Mouse (Mus musculus): ENCODE measurements around the gene Cdcp2. TPM values are rescaled to one million over a fixed set of nuclear protein-coding genes. Genes with fewer than 3 reads are reported as not detected.

Gene Cdcp2
- total RNA-seq, 1 experiment: 0.09 TPM

DNA sequence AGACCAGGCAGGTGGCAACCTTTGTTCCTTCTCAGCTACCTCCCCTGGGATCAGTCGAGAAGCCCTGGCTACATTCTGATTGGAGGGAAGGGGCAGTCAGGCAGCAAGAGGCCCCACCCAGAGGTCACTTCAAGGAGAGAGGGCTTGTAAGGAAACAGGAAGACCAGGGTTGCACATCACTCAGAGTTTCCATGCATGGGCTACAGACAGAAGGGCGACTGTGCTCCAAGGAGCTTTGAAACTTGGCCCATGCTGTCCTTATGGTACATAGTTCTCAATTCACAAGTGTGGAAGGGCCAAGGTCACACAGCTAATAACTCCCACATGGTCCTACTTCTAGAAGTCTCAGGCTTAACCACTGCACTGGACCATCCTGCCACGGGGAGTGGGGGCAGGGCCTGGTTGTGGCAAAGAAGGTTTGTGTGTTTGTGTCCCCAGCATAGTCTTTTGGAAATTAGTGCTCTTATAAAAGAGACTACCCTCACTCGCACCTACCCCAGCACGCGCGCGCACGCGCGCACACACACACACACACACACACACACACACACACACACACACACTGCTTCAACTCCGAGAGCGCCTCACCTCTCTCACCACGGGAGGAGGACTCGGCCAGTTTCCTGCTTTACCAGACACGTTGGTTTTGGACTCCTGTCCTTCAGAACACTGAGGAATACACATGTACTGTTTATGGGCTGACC lies 2.1 kb upstream of the Cdcp2 start:
- Histone ChIP-seq H3K36me3 (ENCODE audit: control insufficient read depth, insufficient read depth, low read length, poor library complexity, severe bottlenecking) (no peaks in the 10 kb centered on the region), H3K9me3 (ENCODE audit: control insufficient read depth, insufficient read depth, low read depth, low read length) (no peaks in the 10 kb centered on the region), H3K4me1 (ENCODE audit: control insufficient read depth in 2 of 2, insufficient read depth in 2 of 2, low read length in 2 of 2, poor library complexity in 1 of 2) (peaks cover 1 to 15% of the 10 kb centered on the region in 2 experiments; a peak in 3 of 4 replicates), H3K4me3 (ENCODE audit: insufficient read depth in 1 of 2, low read depth in 1 of 2, low read length in 2 of 2, poor library complexity in 1 of 2, severe bottlenecking in 1 of 2) (no peak overlapping the region), H3K9ac (ENCODE audit: insufficient read depth, low read depth, low read length, poor library complexity, severe bottlenecking) (no peak overlapping the region), H3K27ac (ENCODE audit: insufficient read depth, low read depth, low read length, poor library complexity, severe bottlenecking) (no peak overlapping the region)
- in situ Hi-C loops (cut with MboI; ENCODE audit: low sequenced_read_pairs in 2 of 2, unreplicated experiment in 2 of 2): no loop called here
- no peak for DNase-seq (ENCODE audit: low read depth, low spot score)
- TF ChIP-seq HCFC1 (IDR thresholded peaks at IDR 0.05; ENCODE audit: borderline replicate concordance, insufficient read depth, low read length): no peak
- no peak for TF ChIP-seq ZC3H11A (IDR thresholded peaks at IDR 0.05; ENCODE audit: borderline replicate concordance, low read depth, low read length)
- TF ChIP-seq MAFK (IDR thresholded peaks at IDR 0.05; ENCODE audit: insufficient read depth, low read depth, low read length): no peak
- no peak for TF ChIP-seq ZNF384 (IDR thresholded peaks at IDR 0.05; ENCODE audit: low read depth, low read length)
- TF ChIP-seq CHD2 (IDR thresholded peaks at IDR 0.05; ENCODE audit: low read depth, low read length): no peak

DNA sequence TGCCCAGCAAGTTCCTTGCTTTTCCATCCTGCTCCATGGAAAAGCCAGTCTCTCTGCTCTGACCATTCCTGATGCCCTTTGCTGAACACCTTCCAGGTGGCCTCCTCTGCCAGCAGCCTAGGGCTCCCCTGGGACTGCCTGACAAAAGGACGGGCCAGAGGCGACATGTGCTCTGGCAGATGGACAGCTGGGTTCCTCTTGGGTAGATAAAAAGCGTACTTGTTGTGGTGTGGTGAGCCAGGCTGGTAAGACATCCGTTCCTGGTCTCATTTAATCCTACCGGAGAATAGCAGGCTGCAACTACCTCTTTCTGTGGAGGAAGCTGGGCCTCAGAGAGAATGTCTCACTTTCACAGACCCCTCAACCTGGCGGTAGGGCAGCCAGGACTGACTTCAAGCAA lies 648 bp upstream of the Cdcp2 start:
- H3K27ac ChIP-seq (ENCODE audit: insufficient read depth, low read depth, low read length, poor library complexity, severe bottlenecking): no peak overlapping the region
- H3K4me1 ChIP-seq (ENCODE audit: control insufficient read depth in 2 of 2, insufficient read depth in 2 of 2, low read length in 2 of 2, poor library complexity in 1 of 2): peaks cover 1 to 15% of the 10 kb centered on the region in 2 experiments; a peak in 3 of 4 replicates
- no peak for DNase-seq (ENCODE audit: low read depth, low spot score)
- in situ Hi-C loops (cut with MboI; ENCODE audit: low sequenced_read_pairs in 2 of 2, unreplicated experiment in 2 of 2): no loop called here
- H3K36me3 ChIP-seq (ENCODE audit: control insufficient read depth, insufficient read depth, low read length, poor library complexity, severe bottlenecking): no peaks in the 10 kb centered on the region
- H3K4me3 ChIP-seq (ENCODE audit: insufficient read depth in 1 of 2, low read depth in 1 of 2, low read length in 2 of 2, poor library complexity in 1 of 2, severe bottlenecking in 1 of 2): no peak overlapping the region
- no peak for TF ChIP-seq HCFC1 (IDR thresholded peaks at IDR 0.05; ENCODE audit: borderline replicate concordance, insufficient read depth, low read length)
- no peak for TF ChIP-seq ZC3H11A (IDR thresholded peaks at IDR 0.05; ENCODE audit: borderline replicate concordance, low read depth, low read length)
- no peak for TF ChIP-seq MAFK (IDR thresholded peaks at IDR 0.05; ENCODE audit: insufficient read depth, low read depth, low read length)
- no peak for TF ChIP-seq ZNF384 (IDR thresholded peaks at IDR 0.05; ENCODE audit: low read depth, low read length)
- no peak for TF ChIP-seq CHD2 (IDR thresholded peaks at IDR 0.05; ENCODE audit: low read depth, low read length)
- H3K9me3 ChIP-seq (ENCODE audit: control insufficient read depth, insufficient read depth, low read depth, low read length): no peaks in the 10 kb centered on the region
- H3K9ac ChIP-seq (ENCODE audit: insufficient read depth, low read depth, low read length, poor library complexity, severe bottlenecking): no peak overlapping the region

DNA sequence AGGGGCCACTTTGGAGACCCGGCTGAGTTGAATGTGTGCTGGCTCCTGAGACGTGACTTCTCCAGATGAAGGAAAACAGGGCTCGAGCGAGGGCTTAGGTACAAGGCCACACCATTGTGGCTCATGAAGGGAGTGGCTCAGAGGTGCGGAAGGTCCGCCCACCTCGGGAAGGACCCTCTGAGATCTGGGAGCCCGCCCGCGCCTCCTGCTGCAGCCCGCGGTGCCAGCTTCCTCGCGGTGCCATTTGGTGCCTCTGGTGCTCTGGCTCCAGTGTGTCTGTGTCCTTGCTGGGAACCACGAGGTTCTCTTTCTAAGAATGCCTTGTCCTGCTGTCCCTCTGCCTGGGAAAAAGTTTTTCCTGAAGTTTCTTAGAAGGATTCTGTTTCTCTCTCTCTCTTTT lies 1.2 kb downstream of the Cdcp2 start:
- Histone ChIP-seq H3K9ac (ENCODE audit: insufficient read depth, low read depth, low read length, poor library complexity, severe bottlenecking) (peak overlapping the region; percentile 8; the same call in 1 of the 2 replicates), H3K27ac (ENCODE audit: insufficient read depth, low read depth, low read length, poor library complexity, severe bottlenecking) (no peak overlapping the region), H3K4me1 (ENCODE audit: control insufficient read depth in 2 of 2, insufficient read depth in 2 of 2, low read length in 2 of 2, poor library complexity in 1 of 2) (peaks cover 1 to 15% of the 10 kb centered on the region in 2 experiments; a peak in 3 of 4 replicates), H3K36me3 (ENCODE audit: control insufficient read depth, insufficient read depth, low read length, poor library complexity, severe bottlenecking) (no peaks in the 10 kb centered on the region), H3K4me3 (ENCODE audit: insufficient read depth in 1 of 2, low read depth in 1 of 2, low read length in 2 of 2, poor library complexity in 1 of 2, severe bottlenecking in 1 of 2) (0 out of 4 replicates have a peak overlapping the region, but pooled peaks of 1 of the 2 experiments have one; percentile 3), H3K9me3 (ENCODE audit: control insufficient read depth, insufficient read depth, low read depth, low read length) (no peaks in the 10 kb centered on the region)
- DNase-seq (ENCODE audit: low read depth, low spot score): no peak
- TF ChIP-seq MAFK (IDR thresholded peaks at IDR 0.05; ENCODE audit: insufficient read depth, low read depth, low read length) (no peak), ZNF384 (IDR thresholded peaks at IDR 0.05; ENCODE audit: low read depth, low read length) (peak; percentile 42; the same call in 1 of the 2 replicates)
- in situ Hi-C loops (cut with MboI; ENCODE audit: low sequenced_read_pairs in 2 of 2, unreplicated experiment in 2 of 2): no loop called here

DNA sequence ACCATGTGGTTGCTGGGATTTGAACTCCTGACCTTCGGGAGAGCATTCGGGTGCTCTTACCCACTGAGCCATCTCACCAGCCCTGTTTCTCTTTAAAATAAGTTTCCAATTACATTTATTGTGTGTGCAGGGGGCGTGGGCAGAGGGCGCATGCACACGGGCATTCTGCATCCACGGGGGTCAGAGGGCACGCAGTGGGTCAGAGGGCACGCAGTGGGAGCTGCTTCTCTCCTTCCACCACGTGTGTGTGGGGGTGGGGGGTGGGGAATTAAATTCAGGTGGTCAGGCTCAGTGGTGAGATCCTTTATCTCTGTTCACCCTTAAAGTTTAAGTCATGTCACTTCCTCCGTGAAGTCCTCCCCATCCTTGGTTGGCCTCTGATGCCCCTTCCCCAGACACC lies 1.7 kb downstream of the Cdcp2 start:
- H3K36me3 ChIP-seq (ENCODE audit: control insufficient read depth, insufficient read depth, low read length, poor library complexity, severe bottlenecking): no peaks in the 10 kb centered on the region
- H3K9me3 ChIP-seq (ENCODE audit: control insufficient read depth, insufficient read depth, low read depth, low read length): no peaks in the 10 kb centered on the region
- DNase-seq (ENCODE audit: low read depth, low spot score): no peak
- TF ChIP-seq ZNF384 (IDR thresholded peaks at IDR 0.05; ENCODE audit: low read depth, low read length) (no peak; the same call in 1 of the 2 replicates), ZC3H11A (IDR thresholded peaks at IDR 0.05; ENCODE audit: borderline replicate concordance, low read depth, low read length) (no peak), HCFC1 (IDR thresholded peaks at IDR 0.05; ENCODE audit: borderline replicate concordance, insufficient read depth, low read length) (no peak), CHD2 (IDR thresholded peaks at IDR 0.05; ENCODE audit: low read depth, low read length) (no peak), MAFK (IDR thresholded peaks at IDR 0.05; ENCODE audit: insufficient read depth, low read depth, low read length) (no peak)
- no peak overlapping the region for H3K9ac ChIP-seq (ENCODE audit: insufficient read depth, low read depth, low read length, poor library complexity, severe bottlenecking)
- in situ Hi-C loops (cut with MboI; ENCODE audit: low sequenced_read_pairs in 2 of 2, unreplicated experiment in 2 of 2): no loop called here
- no peak overlapping the region for H3K4me3 ChIP-seq (ENCODE audit: insufficient read depth in 1 of 2, low read depth in 1 of 2, low read length in 2 of 2, poor library complexity in 1 of 2, severe bottlenecking in 1 of 2)
- H3K27ac ChIP-seq (ENCODE audit: insufficient read depth, low read depth, low read length, poor library complexity, severe bottlenecking): no peak overlapping the region
- peaks cover 1 to 15% of the 10 kb centered on the region in 2 experiments; a peak in 3 of 4 replicates for H3K4me1 ChIP-seq (ENCODE audit: control insufficient read depth in 2 of 2, insufficient read depth in 2 of 2, low read length in 2 of 2, poor library complexity in 1 of 2)

All from ES-E14 (cell line).